Mouse (Mus musculus): ENCODE measurements at regions not wholly inside any gene's neighbourhood (a gene's known extent, or its start where the extent isn't known, plus 50 kb on each side); places are given as distances from the start of the nearest gene placed in this dataset.

GRCm38 (mm10) chr11:35021990-35022625, 98.9 kb upstream of the Slit3 start:
- Histone ChIP-seq H3K4me1 (replicated peaks; ENCODE audit: control insufficient read depth, insufficient read depth, low read length) (no peaks in the 10 kb centered on the region), H3K27me3 (replicated peaks; ENCODE audit: control insufficient read depth, insufficient read depth, low read length) (no peaks in the 10 kb centered on the region), H3K27ac (ENCODE audit: low read length) (0 out of 2 replicates have a peak overlapping the region, but pooled peaks have one; percentile 1), H3K4me3 (replicated peaks; ENCODE audit: low read length) (no peak overlapping the region), H3K9ac (replicated peaks; ENCODE audit: low read depth, low read length) (no peak overlapping the region), H3K4me2 (ENCODE audit: low read length) (no peak overlapping the region), H3K9me3 (ENCODE audit: control insufficient read depth, low read length) (no peaks in the 10 kb centered on the region), H3K36me3 (ENCODE audit: control insufficient read depth, insufficient read depth) (no peaks in the 10 kb centered on the region)
- ATAC-seq, result peak; percentile 76
- 51% methylated on average over 3 of the region's 3 CpGs for WGBS

GRCm38 (mm10) chr11:35016998-35017397, 104.0 kb upstream of the Slit3 start:
- H3K36me3 ChIP-seq (ENCODE audit: control insufficient read depth, insufficient read depth), result no peaks in the 10 kb centered on the region
- H3K9ac ChIP-seq (replicated peaks; ENCODE audit: low read depth, low read length), result no peak overlapping the region
- no peaks in the 10 kb centered on the region for H3K9me3 ChIP-seq (ENCODE audit: control insufficient read depth, low read length)
- ATAC-seq, result no peak
- no peak overlapping the region for H3K4me2 ChIP-seq (ENCODE audit: low read length)
- peaks cover 2% of the 10 kb centered on the region for H3K4me1 ChIP-seq (replicated peaks; ENCODE audit: control insufficient read depth, insufficient read depth, low read length)
- 82% methylated on average over 3 of the region's 3 CpGs for WGBS
- no peak overlapping the region for H3K27ac ChIP-seq (ENCODE audit: low read length)
- no peak overlapping the region for H3K4me3 ChIP-seq (replicated peaks; ENCODE audit: low read length)
- no peaks in the 10 kb centered on the region for H3K27me3 ChIP-seq (replicated peaks; ENCODE audit: control insufficient read depth, insufficient read depth, low read length)

DNA sequence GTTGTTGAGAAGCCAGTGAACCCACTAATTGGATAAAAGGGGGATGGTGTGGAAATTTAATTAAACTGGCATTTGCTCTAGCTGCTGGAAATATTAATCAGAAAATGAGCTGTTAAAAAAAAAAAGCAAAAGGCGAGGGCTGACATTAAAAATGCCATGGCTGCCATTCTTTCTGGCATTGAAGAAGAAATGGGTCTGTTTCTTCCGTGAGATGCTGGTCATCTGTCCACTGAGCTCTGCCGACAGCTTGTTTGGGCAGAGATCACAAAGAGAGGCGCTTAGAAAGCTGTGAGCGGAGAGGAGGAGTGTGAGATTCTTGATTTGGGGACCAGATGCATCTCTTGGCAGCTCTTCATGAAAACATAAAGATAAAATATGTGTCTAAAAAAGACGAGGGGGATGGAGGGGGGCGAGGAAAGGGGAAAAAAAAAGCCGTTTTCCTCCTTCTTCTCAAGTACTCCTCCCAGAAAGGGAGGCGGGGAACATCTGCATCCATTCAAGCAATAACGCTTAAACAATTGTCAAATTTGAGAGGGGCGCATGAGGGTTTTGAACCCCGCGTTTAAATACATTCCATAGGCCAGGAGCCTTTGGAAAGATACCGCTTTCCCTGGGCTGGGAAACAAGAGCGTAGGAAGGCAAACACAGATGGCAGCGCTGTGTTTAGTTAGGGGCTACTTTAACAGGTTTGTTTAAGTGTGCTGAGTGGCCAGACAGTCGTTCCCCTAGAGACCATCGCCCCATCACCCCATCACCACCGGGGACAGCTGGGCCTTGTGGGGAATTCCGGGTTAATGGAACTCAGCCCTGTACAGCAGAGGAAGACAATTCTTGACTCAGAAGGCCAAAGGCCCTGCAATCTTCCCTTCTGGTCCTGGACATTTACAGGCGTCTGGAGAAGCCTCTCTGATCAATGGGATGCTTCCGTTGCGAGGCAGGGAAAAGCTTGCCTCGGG, 109.2 kb upstream of the Slit3 start:
- Histone ChIP-seq H3K9me3 (ENCODE audit: control insufficient read depth, low read length) (no peaks in the 10 kb centered on the region), H3K36me3 (ENCODE audit: control insufficient read depth, insufficient read depth) (no peaks in the 10 kb centered on the region), H3K4me1 (replicated peaks; ENCODE audit: control insufficient read depth, insufficient read depth, low read length) (peaks cover 17% of the 10 kb centered on the region), H3K4me3 (replicated peaks; ENCODE audit: low read length) (no peak overlapping the region), H3K27ac (ENCODE audit: low read length) (peak overlapping the region; percentile 81), H3K27me3 (replicated peaks; ENCODE audit: control insufficient read depth, insufficient read depth, low read length) (no peaks in the 10 kb centered on the region), H3K9ac (replicated peaks; ENCODE audit: low read depth, low read length) (no peak overlapping the region), H3K4me2 (ENCODE audit: low read length) (peak overlapping the region; percentile 29)
- ATAC-seq, result peak; percentile 80
- 43% methylated on average over 24 of the region's 24 CpGs for WGBS

- no peak overlapping the region for H3K4me2 ChIP-seq (ENCODE audit: low read length)
- H3K27me3 ChIP-seq (replicated peaks; ENCODE audit: control insufficient read depth, insufficient read depth, low read length), result no peaks in the 10 kb centered on the region
- no peaks in the 10 kb centered on the region for H3K9me3 ChIP-seq (ENCODE audit: control insufficient read depth, low read length)
- ATAC-seq, result no peak
- H3K27ac ChIP-seq (ENCODE audit: low read length), result no peak overlapping the region
- no peak overlapping the region for H3K9ac ChIP-seq (replicated peaks; ENCODE audit: low read depth, low read length)
- H3K36me3 ChIP-seq (ENCODE audit: control insufficient read depth, insufficient read depth), result no peaks in the 10 kb centered on the region
- H3K4me1 ChIP-seq (replicated peaks; ENCODE audit: control insufficient read depth, insufficient read depth, low read length), result peaks cover 17% of the 10 kb centered on the region
- WGBS, result 37% methylated on average over 20 of the region's 20 CpGs
- H3K4me3 ChIP-seq (replicated peaks; ENCODE audit: low read length), result no peak overlapping the region
These were observed 114.1 kb upstream of the Slit3 start for GRCm38 (mm10) chr11:35006773-35007567.

GRCm38 (mm10) chr11:35005143-35005542, 115.9 kb upstream of the Slit3 start:
- Histone ChIP-seq H3K9ac (replicated peaks; ENCODE audit: low read depth, low read length) (no peak overlapping the region), H3K4me3 (replicated peaks; ENCODE audit: low read length) (no peak overlapping the region), H3K4me1 (replicated peaks; ENCODE audit: control insufficient read depth, insufficient read depth, low read length) (peaks cover 6% of the 10 kb centered on the region; the same call in 1 of the 2 replicates), H3K9me3 (ENCODE audit: control insufficient read depth, low read length) (no peaks in the 10 kb centered on the region), H3K4me2 (ENCODE audit: low read length) (no peak overlapping the region), H3K36me3 (ENCODE audit: control insufficient read depth, insufficient read depth) (no peaks in the 10 kb centered on the region), H3K27me3 (replicated peaks; ENCODE audit: control insufficient read depth, insufficient read depth, low read length) (no peaks in the 10 kb centered on the region), H3K27ac (ENCODE audit: low read length) (no peak overlapping the region)
- 80% methylated on average over 3 of the region's 3 CpGs for WGBS
- ATAC-seq, result no peak

- no peaks in the 10 kb centered on the region for H3K27me3 ChIP-seq (replicated peaks; ENCODE audit: control insufficient read depth, insufficient read depth, low read length)
These were observed 116.6 kb upstream of the Slit3 start for GRCm38 (mm10) chr11:35004431-35004830.

DNA sequence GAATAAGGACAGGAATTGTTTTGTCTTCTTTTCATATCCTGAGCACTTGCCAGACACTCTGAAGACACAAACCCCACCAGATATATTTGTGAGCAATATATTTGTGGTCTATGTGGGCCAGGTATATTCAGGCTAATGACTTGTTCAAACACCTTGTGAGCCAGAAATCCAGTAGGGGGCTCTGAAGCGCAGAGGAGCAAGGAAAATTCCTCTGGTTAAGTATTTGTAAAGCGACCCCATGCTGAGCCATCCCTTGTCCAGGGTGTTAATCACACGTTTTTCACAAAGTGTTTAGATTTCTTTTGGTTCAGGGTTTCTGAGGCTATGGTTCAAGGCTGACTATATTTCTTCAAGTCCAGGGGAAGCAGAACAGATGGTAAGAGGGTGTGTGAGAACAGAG, 117.1 kb upstream of the Slit3 start:
- Histone ChIP-seq H3K9me3 (ENCODE audit: control insufficient read depth, low read length) (no peaks in the 10 kb centered on the region), H3K4me3 (replicated peaks; ENCODE audit: low read length) (no peak overlapping the region), H3K27ac (ENCODE audit: low read length) (no peak overlapping the region), H3K9ac (replicated peaks; ENCODE audit: low read depth, low read length) (no peak overlapping the region), H3K4me1 (replicated peaks; ENCODE audit: control insufficient read depth, insufficient read depth, low read length) (peaks cover 6% of the 10 kb centered on the region; the same call in 1 of the 2 replicates), H3K4me2 (ENCODE audit: low read length) (no peak overlapping the region), H3K27me3 (replicated peaks; ENCODE audit: control insufficient read depth, insufficient read depth, low read length) (no peaks in the 10 kb centered on the region), H3K36me3 (ENCODE audit: control insufficient read depth, insufficient read depth) (no peaks in the 10 kb centered on the region)
- no peak for ATAC-seq
- 16% methylated on average over 3 of the region's 3 CpGs for WGBS

More at GRCm38 (mm10) chr11:35004431-35004830, 116.6 kb upstream of the Slit3 start:
- H3K36me3 ChIP-seq (ENCODE audit: control insufficient read depth, insufficient read depth), result no peaks in the 10 kb centered on the region
- no peaks in the 10 kb centered on the region for H3K9me3 ChIP-seq (ENCODE audit: control insufficient read depth, low read length)
- no peak overlapping the region for H3K9ac ChIP-seq (replicated peaks; ENCODE audit: low read depth, low read length)
- peaks cover 6% of the 10 kb centered on the region; the same call in 1 of the 2 replicates for H3K4me1 ChIP-seq (replicated peaks; ENCODE audit: control insufficient read depth, insufficient read depth, low read length)
- no peak overlapping the region for H3K4me3 ChIP-seq (replicated peaks; ENCODE audit: low read length)
- 63% methylated on average over 1 of the region's 1 CpGs for WGBS
- no peak overlapping the region for H3K27ac ChIP-seq (ENCODE audit: low read length)
- no peak for ATAC-seq
- no peak overlapping the region for H3K4me2 ChIP-seq (ENCODE audit: low read length)

DNA sequence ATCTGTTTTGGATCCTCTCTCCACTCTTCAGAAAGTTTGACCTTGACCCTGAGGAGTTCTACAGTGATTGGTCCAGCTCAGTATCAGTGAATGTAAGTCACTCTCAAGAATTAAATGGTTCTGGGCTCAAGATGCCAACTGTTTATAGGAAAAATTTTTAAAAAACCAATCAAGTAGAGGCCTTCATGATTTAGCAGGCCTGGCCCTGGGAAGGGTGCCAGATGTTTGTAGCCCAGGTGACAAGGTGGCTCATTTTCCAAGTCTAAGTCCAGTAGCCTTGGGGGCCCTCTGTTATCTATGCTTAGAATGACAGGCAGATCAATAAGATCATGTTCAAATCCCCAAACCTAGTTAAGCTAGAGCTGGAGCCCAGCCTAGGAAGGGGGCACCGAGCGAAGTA, 123.1 kb upstream of the Slit3 start:
- Histone ChIP-seq H3K9me3 (ENCODE audit: control insufficient read depth, low read length) (no peaks in the 10 kb centered on the region), H3K4me2 (ENCODE audit: low read length) (no peak overlapping the region), H3K4me1 (replicated peaks; ENCODE audit: control insufficient read depth, insufficient read depth, low read length) (no peaks in the 10 kb centered on the region), H3K9ac (replicated peaks; ENCODE audit: low read depth, low read length) (no peak overlapping the region), H3K27me3 (replicated peaks; ENCODE audit: control insufficient read depth, insufficient read depth, low read length) (no peaks in the 10 kb centered on the region), H3K27ac (ENCODE audit: low read length) (no peak overlapping the region), H3K4me3 (replicated peaks; ENCODE audit: low read length) (no peak overlapping the region), H3K36me3 (ENCODE audit: control insufficient read depth, insufficient read depth) (no peaks in the 10 kb centered on the region)
- 94% methylated on average over 2 of the region's 2 CpGs for WGBS
- no peak for ATAC-seq

DNA sequence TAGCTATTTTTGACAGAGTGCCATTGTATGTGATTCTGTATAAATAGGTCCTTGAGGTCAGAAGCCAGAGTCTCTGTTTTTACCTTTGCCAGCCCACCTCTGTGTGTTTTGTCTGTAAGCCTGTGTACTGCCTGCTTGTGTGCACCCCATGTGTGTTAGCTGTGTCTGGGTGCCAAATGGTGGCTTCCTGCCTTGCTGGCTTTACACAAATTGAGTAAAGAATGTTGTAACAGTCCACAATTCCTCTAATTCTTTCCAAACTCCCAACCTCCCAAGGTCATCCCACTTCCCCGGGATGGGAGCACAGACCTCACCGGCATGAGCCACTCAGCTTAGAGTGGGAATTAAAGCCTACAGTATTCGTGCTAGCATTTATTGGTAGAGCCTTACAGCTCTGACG, 125.5 kb upstream of the Slit3 start:
- Histone ChIP-seq H3K9me3 (ENCODE audit: control insufficient read depth, low read length) (no peaks in the 10 kb centered on the region), H3K4me1 (replicated peaks; ENCODE audit: control insufficient read depth, insufficient read depth, low read length) (no peaks in the 10 kb centered on the region), H3K27ac (ENCODE audit: low read length) (no peak overlapping the region), H3K36me3 (ENCODE audit: control insufficient read depth, insufficient read depth) (no peaks in the 10 kb centered on the region), H3K27me3 (replicated peaks; ENCODE audit: control insufficient read depth, insufficient read depth, low read length) (no peaks in the 10 kb centered on the region), H3K4me3 (replicated peaks; ENCODE audit: low read length) (no peak overlapping the region), H3K4me2 (ENCODE audit: low read length) (no peak overlapping the region), H3K9ac (replicated peaks; ENCODE audit: low read depth, low read length) (no peak overlapping the region)
- 81% methylated on average over 4 of the region's 4 CpGs for WGBS
- ATAC-seq, result no peak
